Mouse (Mus musculus) megakaryocyte, adult 5-6 weeks (primary cell): Measurements from ENCODE around the gene Poc5. TPM values are rescaled to one million over a fixed set of nuclear protein-coding genes. Genes with fewer than 3 reads are reported as not detected.

ENCODE experiments used
- ATAC-seq: 2 replicates; pipeline ENCODE4 v1.8.0; 2016; ENCODE audit warnings: mild to moderate bottlenecking, inconsistent platforms; ENCODE audit not compliant: poor library complexity, severe bottlenecking
- total RNA-seq, 2 experiments: library from RNA; stranded (forward) in 1 of 2; stranded (reverse) in 1 of 2; fragments of 153-499, 151-499 nt in 1 of 2; fragments of 221-1000, 200-1000 nt in 1 of 2; gene quantifications; 2 replicates each; pipeline versions ENCODE4 v1.2.3 to v1.2.4; 2015 to 2017

Gene Poc5
- total RNA-seq, 2 experiments from 2014 or later, result 10.5 to 11.7 TPM

GRCm38 (mm10) chr13:96431595-96432156, 43.6 kb downstream of the Poc5 start:
- ATAC-seq, result peak; percentile 88

DNA sequence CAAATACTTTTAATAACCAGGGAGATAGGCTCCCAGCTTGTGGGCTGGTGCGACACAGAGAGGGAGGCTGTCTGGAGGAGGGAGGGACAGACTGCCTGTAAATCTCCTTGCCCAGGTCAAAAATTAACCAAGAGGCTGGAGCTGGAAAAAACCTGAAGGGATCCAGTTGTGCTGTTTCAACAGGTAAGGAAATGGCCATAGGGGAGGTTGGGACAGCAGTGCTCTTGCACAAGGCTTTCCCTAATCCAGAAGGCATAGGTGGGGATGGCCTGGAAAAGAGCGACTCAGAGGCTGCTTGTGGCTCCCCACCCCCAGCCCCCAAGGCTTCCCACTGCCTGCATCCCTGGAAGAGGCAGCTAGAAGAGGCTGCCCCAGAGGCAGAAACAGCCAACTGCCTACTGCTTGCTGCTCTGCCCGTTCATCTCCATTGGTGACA, 44.3 kb downstream of the Poc5 start:
- ATAC-seq, result no peak

GRCm38 (mm10) chr13:96433041-96433440, 44.9 kb downstream of the Poc5 start:
- ATAC-seq, result no peak

- ATAC-seq, result peak; percentile 45
Measured at GRCm38 (mm10) chr13:96433648-96434190, 45.6 kb downstream of the Poc5 start.

GRCm38 (mm10) chr13:96434899-96435331, 46.8 kb downstream of the Poc5 start:
- ATAC-seq, result no peak

GRCm38 (mm10) chr13:96435793-96436192, 47.7 kb downstream of the Poc5 start:
- ATAC-seq, result peak; percentile 25; the same call in 1 of the 2 replicates

DNA sequence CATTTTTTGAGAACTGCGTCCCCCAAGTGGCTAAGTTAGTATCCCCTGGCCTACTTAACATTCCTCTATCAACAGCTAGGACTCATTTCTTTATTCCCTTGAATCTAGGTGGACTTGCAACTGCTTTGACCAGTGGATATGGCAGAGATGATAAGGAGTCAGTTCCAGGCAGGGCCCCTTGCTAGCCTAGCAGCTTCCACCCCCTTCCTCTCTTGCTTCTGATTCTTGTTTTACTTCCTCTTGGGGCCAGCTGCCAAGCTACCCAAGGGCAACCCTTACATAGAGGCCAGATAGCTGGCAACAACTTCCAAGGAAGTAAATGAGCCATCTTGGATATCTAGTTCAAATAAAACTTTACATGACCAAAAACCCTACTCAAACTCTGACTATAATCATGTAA, 48.8 kb downstream of the Poc5 start:
- ATAC-seq, result peak; percentile 50; the same call in 1 of the 2 replicates

DNA sequence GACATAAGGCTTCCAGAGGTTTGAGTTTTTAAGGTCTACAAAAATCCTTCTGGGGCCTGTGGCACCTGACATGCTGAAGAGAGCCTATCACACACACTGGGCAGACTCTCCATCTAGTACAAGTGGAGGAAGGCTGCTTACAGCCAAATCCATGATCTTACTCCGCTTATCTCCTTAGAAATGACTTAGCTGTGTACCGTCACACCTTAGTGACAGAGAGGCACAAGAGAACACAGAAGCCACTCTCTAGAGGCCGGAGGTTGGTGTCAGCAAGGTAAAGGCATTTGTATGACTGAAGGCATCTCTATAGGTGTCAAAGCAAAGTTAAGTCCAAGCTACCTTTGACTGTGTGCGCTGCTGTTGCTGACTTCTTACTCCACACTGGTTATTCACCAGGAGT, 52.3 kb downstream of the Poc5 start:
- ATAC-seq, result no peak

GRCm38 (mm10) chr13:96450205-96450856, 62.2 kb downstream of the Poc5 start:
- no peak for ATAC-seq

- ATAC-seq, result no peak
Measured at GRCm38 (mm10) chr13:96450869-96451268, 62.8 kb downstream of the Poc5 start.

GRCm38 (mm10) chr13:96451386-96452140, 63.5 kb downstream of the Poc5 start:
- ATAC-seq, result no peak

DNA sequence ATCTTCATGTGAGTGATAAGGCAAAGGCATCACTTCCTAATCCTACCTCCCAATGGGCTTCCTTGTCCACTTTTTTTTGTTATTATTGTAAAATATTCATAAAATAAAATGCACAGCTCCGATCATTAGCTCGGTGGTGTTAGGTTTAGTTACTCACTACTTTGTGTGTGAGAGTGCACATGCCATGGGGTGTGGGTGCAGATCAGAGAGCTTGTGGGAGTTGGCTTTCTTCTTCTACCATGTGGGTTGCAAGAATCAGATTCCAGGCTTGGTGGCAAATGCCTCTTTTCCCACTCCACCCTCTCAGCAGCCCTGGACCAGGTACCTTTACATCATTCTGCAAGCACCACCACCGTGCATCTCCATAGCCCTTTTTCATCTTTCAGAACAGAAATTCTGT, 64.5 kb downstream of the Poc5 start:
- no peak for ATAC-seq

DNA sequence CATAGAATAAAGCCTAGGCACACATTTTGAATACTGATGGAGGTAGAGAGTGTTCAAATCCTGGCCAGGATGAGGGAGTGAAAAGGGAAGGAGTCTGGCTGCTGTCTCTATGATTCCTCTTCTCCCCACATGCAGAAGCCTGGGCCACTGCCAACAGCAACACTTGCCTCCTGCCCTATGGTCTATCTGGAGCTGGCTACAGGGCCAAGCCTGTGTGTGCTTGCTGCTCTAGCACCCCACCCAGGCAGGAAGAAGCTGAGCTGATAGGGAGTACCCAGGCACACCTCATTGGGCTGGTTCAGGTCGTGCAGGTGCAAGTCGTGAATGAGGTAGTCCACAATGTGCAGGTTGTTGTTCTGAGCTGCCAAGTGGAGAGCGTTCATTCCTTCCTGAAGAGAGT, 66.2 kb downstream of the Poc5 start:
- ATAC-seq, result no peak

DNA sequence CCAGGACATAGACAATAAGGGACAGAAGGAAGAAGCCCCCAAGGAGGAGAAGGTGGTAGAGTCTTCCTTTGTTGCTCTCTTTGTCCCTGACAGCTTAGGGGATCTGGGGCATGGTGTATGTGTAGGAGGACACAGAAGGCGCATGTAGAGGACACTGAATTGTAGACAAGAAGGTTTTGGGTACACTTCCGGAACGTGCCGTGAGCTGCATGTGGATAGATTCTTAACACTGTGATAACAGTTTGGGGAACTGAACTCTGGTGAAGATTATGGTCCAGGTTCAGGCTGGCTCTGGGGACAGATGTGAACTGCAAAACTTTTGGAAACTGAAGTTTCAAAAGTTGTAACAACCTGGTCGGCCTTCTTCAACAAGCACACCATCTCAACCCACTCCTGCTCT, 69.5 kb downstream of the Poc5 start:
- no peak for ATAC-seq

DNA sequence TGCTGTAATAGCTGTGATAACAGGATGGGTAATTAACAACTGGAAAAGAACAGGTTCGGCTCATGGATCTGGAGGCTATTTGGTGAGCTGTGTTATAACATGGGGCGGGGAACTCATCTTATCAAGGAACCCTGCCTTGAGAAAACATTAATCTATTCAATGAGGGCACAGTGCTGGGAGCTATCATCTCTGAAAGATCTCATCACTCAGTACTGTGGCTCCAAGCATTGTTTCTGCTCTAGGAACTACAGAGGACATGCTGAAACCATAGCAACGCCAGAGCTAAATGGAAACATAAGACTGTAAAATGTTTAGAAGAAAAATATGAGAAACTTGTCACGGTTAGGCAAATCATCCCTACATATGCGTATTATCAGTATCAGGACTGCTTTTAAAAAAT, 69.9 kb downstream of the Poc5 start:
- no peak for ATAC-seq

DNA sequence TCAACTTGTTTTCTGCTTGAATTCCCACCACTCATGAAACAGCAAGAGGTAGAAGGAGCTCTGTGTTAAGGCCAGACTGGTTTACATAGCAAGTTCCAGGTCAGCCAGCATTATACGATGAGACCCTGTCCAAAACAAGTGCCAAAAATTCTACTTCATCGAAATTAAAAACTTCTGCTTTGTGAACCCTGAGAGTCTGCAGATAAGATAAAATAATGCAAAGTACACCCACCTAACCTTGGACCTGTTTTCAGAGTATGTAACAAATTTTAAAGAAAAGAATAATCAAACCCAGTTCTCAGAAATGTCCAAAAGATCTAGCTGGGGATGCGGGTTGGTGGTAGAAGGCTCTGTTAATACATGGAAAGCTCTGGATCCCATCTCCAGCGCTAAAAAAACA, 70.5 kb downstream of the Poc5 start:
- no peak for ATAC-seq

DNA sequence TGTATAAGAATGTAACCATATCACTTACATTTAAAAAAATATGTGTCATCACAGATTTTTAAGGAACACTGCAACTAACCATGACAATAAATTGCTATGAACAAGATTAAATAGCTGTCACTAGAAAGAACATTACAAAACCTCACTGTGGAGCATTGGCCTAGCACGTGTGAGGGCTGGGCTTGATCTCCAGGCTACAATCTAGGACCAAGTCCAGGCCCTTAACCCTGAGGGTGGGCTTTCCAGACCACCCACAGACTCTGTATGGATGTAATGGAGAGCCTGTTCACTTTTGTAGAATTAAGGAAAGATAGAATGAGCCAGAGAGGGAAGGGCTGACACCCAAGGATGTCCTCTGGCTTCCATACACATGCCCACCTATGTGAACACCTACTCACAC, 74.5 kb downstream of the Poc5 start:
- ATAC-seq, result no peak

GRCm38 (mm10) chr13:96465315-96465714, 77.2 kb downstream of the Poc5 start:
- ATAC-seq, result no peak
